Mouse (Mus musculus): ENCODE measurements around the gene Dach1. TPM values are rescaled to one million over a fixed set of nuclear protein-coding genes. Genes with fewer than 3 reads are reported as not detected.

The Dach1 gene
- 3.6 and 4.1 TPM in 2 replicates for polyA plus RNA-seq (2012; rRNA removed)

DNA sequence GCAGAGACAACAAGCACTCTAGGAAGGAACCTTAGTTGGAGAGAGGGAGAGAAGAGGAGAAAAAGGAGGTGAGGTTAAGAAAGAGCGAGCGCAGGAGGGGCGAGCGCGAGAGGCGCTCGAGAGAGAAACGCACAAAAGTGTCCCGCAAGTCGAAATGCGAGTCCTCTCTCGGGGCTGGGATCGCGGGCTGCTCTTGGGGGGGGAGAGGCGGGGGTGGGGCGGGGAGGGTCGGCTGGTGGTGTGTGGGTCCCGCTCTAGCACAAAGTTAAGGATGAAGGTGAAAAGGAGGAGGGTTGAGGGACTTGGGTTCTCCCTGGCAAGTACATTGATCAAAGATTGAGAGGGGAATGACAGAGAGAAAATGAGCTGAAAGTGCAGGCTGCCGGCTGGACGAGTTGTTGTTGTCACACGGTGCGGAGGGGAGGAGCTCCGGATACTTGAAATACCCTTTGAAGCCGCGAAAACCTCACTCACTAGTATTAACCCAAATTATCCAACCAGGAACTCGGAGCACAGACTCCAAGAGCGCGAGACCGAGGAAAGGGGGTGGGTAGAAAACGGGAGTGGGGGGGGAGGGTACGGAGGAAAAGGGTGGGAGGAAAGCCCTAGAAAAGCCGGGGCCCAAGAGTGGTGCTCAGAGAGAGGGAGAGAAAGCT is at the start of gene Dach1:
Dach1 (minus strand) TSS at position 345 of the 656 bp plus-strand sequence.
- peak; percentile 28 for DNase-seq (ENCODE audit: low spot score)

DNA sequence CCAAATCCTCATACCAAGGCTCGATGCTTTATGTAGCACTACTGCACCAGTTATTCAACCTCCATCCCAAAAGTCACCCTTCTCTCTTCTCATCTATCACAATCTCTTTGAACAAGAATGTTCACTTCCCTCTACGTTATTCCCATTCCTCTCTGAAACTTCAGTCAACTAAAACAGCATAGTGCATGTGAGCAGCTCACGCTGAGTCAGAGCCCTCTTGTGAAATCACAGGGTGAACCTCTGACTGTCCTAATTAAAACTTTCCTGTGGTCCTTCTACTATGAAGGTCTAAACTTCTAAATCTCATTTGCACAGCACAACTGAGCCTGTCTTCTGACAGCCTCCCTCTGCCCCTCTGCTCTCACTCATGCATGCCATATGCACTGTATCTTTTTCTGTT is 30.5 kb upstream of the Dach1 start:
- DNase-seq (ENCODE audit: low spot score) = no peak

DNA sequence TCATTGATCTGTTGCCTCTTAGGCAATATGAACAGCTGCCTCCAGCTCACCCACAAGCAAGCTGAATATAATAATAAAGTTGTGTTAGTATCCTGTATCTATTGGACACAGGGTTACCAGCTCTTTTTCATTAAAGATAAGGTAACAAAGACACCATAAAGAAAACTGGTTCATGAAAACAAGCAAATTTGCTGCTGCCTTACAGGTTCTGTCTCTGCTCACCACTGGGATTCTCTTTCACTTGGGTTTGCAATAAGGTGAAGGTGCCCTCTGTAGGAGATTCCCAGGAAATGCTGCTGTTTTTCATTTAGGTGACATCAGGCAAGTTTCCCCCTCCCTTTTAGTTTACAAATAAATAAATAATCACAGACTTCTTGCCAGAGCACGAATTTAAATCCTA is 12.0 kb upstream of the Dach1 start:
- no peak for DNase-seq (ENCODE audit: low spot score)

DNA sequence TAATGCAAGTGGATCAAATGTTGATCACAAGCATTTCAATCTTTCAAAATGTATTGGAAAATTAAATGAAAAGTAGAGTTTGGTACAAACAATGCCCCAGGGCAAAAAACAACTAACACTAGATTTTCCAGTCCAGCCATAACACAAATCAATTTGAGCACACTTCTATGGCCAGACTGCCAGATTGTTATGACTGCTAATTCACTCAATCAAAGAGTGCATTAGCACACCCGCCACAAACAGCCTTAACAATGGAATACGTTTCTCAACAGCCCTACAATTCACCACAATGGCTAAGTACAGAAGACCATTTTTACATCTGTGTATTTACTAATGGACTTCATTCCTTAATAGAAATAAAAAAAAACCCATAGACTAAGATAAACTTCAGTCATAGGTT is 4.3 kb upstream of the Dach1 start:
- DNase-seq (ENCODE audit: low spot score) = no peak

DNA sequence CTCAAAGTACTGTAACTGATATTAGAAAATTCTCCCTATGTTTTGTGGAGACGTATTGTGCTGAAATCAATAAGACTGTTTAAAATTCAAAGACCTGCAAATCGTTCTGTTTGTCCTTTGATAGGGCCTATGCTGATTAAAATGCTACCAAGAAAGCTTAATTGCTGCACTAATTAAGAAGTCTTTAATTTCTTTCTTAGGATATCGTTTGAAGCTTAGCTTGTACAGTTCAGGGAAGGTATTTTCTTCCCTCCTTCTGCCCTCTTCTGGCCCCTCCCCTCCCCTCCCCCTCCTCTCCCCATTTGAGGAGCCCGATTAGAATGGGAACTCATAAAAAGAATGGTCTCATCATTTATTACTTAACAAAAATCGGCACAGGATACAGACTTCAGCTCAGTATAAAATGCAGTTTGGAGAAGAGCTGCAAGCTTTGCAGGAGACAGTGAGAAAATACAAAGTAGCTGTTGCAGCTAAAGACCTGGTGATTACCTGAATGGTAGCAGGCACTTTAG is 2.9 kb upstream of the Dach1 start:
- DNase-seq (ENCODE audit: low spot score) = no peak

DNA sequence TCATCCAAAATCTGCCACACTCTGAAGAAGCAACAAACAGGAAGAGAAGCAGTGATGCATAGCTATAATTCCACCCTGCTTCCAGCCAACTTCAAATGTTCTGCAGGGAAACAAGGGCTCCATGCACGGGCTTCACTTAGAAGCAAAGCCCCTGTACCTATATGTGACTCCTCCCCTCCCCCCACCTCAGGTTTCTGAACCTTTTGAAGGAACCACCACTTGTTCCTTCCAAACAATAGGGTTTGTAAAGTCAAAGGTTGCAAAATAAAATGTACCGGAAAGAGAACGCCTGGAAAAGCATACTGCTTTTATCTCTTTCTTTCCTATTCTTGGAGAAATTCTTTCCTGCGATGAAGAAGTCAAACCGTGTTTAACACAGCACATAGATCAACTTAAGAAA is 2.3 kb upstream of the Dach1 start:
- no peak for DNase-seq (ENCODE audit: low spot score)

DNA sequence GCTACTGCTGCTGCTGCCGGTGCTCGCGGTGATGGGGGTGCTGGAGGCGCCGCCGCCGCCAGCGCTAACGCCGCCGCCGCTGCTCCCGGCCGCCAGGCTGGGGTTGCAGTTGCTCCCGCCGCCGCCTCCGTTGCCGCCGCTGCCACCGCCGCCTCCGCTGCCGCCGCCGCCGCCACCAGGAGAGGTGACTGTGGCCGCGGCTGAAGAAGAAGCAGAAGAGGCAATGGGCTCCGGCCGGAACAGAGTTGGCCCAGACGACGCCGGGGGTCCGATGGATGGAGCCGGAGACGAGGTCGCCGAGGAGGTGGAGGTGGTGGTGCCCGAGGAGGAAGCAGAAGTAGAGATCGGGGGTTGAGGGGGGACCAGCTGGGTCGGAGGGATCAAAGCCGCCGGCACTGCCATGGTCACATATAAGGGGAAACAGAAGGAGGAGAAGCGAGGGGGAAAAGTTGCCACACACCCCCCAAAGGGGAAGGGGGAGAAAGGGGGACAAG is 610 bp downstream of the Dach1 start:
- DNase-seq (ENCODE audit: low spot score) = peak; percentile 47

DNA sequence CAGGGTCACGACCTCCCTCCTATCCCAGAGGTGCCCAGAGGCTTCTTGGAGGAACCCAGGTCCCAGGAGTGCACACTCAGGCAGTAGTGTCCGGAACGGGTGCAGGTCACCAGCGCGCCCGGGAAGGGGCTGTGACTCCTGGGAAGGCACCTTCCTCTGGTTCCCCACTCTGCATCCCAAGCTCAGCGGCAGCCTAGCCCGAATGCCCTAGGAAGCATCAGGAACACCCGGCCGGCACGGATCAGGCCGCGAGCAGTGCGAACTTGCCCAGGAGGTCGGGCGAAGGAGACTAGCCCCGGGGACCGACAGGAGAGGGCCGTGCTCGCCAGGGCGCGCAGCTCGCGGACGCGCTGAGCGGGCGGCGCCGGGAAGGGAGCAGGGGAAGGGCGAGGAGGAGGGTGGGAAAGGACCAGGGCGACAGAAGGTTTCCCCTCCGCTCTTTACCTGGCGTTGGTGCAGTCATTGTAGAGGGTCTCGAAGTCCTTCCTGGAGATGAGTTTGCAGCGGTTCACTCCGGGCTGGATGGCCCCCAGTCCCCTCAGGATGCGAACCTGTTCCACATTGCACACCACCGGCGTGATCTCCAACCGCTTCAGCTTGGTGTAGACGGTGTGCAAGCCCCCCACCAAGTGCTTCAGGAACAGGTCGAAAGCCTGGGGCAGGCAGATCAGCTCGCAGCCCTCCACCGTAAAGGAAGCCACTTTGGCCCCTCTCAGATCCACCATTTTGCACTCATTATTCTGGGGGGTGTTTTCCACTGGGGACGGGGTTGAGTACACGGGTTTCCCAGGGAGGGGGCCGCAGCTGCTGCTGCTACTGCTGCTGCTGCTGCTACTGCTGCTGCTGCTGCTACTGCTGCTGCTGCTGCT is 1.3 kb downstream of the Dach1 start:
- DNase-seq (ENCODE audit: low spot score) = peak; percentile 60

DNA sequence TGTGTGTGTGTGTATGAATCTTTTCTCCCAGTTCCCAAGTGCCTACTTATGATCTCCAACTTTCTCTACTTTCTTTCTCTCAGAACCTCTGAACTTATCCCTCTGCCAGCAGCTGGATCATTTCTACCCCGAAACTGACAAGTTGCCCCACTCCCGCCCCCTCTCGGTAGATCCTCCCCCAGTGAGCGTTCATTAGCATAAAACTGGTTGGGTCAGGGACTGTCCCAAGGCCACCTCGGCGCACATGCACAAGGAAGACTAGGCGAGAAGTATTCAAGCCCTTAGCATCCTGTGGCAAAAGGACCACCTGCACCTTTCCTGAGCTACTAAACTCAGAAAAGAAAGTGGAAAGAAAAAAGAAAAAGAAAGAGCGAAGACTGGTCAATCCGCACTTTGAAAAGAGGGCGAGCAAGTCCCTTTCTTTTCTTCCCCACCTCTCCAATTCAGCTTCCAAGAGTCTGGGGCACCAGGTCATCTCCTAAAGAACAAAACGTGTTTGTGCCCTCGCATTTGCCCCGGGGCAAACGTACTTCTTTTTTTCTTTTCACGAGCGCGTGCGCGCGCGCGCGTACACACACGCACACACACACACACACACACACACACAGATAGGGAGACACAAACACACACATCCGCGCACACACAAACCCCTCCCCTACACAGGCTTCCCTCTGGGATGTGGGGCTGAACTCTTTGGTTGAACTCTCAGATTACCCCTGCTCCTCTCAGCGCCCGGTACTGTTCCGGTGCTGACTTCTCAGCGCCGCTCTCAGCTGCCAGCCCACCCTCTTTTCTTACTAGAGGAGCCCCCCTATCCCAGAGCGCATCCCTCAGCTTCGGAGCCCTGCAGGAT is 2.2 kb downstream of the Dach1 start:
- DNase-seq (ENCODE audit: low spot score) = peak; percentile 30

DNA sequence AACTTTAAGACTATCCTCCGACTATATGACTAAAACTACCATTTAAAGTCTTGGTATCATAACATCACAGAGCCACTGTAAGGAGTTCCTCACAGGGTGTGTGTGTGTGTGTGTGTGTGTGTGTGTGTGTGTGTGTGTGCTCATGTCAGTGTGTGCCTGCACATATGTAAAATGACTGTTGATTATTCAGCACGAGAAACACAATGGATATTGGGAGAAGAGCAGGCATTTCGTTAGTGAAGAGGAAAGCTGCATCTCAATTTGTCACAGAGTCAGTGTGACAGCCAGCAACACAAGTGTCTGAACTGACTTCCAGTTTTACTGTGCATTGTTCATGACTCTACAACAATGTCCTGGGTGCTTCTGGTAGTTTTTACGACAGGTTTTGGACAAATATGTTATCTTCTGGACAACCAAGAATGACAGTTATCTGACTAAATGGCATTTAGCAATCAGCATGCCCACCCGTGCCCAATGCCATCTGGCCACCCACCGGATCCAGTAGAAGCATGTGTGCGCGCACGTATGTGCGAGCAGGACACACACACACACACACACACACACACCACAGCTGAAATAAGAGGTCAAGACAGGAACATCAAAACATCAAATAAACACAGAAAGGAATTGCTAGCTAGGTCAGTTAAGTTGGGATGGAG is 3.1 kb downstream of the Dach1 start:
- DNase-seq (ENCODE audit: low spot score) = no peak

DNA sequence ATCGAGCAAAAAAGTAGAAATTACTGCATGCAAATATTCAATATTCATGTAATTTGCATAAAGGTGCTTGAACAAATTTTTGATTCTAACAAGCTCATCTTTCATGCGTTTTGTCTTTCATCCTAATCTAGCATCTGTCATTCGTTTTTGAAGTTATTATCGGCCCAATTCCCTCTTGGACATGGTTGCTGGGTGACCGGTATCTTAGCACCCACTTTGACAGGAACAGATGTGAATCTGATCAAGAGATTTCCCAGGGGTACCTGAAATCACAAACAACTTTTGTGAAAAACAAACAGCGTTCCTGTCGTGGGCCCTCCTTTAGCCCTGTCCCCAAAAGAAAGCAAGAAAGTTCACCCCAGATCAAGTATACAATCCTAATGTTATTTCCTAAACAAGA is 12.8 kb downstream of the Dach1 start:
- no peak for DNase-seq (ENCODE audit: low spot score)

DNA sequence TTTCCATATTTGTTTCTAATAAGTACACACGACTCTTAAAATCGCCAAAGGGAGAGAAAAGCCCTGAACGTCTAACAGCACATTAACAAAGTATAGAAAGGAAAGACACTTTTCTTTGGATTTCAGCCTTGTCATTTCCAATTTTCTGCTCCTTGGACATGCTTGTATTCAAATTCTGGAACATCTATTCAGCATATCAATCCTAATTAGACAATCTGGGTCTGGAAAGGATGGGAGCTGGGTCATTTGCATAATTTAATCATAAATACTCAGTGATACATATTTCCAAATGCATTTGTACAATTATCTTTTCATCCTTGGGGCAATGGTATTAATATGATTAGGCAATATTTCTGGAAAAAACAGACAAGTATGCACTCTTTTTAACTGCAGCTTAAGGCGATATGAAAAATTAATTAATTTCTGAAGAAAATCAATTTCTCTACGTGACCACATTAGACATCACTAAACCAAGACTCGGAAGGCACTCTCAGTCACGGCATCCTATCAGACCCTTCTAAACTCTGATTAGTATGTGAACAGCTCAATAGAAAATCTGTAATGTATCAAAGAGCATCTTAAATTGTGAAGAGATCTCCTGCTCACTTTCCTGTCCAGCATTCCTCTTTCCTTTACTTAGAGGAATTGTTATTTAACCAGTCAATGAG is 13.7 kb downstream of the Dach1 start:
- DNase-seq (ENCODE audit: low spot score) = no peak

DNA sequence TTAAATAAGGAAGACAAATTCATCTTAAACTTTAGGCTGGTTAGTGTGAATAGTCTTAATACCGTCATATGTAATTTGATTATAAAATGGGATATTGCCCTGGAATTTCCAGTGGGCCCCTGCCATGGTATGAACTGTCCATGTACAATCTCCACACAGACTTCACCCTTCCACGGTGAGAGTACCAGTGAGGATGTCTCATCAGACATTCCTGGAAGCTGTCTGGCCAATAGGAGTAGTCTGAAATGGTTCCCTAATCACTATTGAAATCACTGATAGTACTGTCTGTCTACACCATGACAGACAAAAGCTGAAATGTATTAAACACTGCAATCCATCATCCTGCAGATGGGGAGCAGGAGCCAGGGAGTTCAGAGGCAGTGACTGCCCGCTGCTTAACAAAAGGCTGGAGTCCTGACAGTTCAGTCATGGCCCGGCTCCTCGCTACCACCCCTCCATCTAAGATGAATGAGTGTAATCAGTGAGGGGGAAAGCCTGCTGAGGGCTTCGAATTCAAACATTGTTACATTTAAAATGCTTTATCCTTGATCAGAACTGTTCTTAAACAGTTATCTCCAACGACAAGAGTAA is 14.6 kb downstream of the Dach1 start:
- no peak for DNase-seq (ENCODE audit: low spot score)

DNA sequence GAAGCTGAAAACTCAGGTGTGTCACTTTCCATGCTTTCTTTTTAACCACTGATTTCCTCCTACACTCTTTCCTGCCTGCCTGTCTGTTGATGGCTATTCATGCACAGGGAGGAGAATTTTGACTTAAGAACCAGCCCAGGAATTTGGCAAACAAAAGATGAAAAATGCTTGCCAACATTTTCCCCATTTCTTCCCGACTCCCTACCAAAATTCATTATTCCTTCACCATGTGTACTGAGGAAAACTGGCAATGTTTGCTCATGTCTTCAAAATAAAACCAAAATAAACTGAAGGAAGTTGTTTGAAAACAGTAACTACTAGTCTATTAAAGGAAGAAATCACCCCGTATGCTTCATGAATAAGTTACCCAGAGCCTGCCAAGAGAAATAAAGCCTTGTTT is 27.8 kb downstream of the Dach1 start:
- DNase-seq (ENCODE audit: low spot score) = no peak

DNA sequence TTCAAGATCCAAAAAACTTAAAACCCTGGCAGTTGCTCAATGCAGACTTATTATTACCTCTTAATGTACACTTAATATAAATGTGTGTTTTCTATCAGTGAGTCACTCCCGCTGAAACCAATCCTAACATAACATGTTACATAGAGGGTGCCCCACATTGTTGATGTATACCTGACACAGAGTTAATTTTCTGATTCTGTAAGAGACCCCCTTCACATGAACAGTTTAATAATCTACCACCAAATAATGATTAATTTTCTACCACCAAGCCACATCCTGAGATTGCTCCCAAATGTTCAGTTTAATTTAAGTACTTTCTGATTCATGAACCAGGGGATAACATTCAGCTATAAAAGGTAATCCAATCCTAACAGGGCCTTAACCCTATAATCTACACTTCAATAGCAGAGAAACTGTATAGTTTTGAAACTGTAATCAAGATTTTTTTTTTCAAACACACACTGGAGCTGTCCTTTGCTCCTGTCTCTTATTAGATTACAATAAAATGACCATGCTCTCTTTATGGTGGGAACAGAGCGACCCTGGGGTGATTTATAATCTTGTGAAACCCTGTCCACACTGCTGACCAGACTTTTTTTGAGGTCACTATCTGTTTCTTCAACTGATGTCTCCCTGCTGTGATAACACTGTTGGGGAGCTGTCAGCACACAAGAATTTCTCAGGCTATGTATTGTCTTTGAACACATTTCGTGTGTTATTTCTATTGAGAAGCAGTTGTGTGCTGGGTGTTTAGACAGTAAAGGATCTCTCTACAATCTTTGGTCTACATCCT is 30.5 kb downstream of the Dach1 start:
- no peak for DNase-seq (ENCODE audit: low spot score)

DNA sequence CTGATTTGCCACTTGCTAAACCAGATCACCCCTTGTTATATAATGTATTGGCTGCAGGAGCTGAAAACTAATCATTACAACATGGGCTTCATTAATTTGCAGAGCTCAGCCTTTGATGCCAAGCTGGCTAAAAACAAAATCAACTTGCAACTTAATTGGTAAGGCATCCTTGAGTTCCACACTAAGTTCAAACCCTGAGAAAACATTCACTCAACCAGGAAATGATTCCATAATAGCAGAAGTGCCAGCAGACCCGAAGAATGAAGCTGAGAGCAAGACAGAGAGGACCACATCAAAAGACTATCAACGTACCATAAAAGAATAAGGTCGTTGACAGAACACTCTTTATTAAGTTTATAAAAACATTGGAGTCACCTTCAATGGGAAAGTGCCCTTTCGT is 35.0 kb downstream of the Dach1 start:
- DNase-seq (ENCODE audit: low spot score) = no peak

DNA sequence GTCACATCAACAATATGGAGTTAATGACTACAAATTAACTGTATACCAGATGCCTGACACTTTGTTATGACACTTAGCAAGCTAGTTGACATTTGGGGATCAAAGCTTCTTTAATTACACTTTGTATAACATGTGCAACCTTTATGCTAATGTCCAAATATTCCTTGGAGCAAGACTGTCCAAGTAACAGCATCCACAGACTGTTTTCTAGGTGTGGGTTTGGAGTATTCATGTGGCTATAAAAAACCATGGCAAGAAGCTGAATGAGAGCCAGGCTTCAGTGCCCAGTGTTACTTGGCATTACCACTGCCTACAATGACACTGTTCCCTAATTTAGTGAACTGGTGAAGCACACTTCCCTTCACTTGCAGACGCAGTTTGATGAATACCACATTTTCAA is 46.5 kb downstream of the Dach1 start:
- no peak for DNase-seq (ENCODE audit: low spot score)

DNA sequence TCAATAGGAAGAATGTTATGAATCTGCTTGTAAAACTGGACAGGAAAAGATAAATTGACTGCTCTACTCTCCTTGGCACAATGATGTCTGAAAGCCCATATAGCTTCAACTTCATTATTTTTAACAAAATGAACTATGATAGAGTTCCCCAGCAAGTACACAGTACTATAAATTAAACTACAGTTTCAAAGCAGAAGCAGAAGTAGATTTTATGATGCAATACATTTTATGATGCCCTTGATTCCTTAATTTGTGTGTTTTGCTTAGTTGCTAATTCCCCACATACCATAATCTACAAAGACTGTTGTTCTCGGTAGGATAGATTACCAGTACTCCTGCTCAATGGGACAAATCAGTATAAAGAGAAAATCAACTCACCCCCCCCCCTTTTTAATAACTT is 52.9 kb downstream of the Dach1 start:
- DNase-seq (ENCODE audit: low spot score) = no peak

DNA sequence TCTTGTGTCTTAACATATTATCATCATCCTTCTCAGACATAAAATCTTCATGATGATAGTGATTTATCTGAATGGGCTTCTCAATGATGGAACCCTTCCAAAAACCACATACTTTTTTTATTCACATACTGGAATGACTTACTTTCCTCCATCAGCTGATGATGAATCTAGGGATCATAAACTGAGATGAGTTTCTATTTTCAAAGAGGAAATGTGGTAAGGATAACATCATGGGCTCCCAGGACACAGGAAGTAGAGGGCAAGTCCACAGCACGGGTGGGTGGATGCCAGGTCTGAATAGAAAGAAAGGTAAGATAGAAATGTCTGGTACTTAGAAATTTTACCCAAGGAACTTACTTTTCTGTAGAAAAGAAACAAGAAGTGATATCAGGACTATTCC is 56.5 kb downstream of the Dach1 start:
- no peak for DNase-seq (ENCODE audit: low spot score)

DNA sequence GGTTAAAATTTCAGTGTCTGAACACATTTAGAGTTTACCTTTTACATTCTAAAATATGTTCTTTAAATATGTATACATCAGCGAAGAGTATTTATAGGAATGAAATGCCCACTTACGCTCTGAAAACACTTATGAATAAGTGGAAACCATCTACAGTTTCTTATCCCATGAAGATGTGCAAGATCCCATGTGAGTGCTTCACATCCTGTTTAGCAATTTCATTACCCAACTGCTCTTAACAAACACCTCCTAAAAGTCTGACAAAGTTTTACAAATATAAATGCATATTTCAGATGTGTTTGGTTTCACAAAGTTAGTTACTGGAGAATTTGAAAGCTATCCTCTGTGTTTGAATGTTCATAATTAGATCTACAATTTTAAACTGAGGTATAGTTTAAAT is 59.6 kb downstream of the Dach1 start:
- no peak for DNase-seq (ENCODE audit: low spot score)
